Mouse (Mus musculus): Measurements from ENCODE around the gene Chrdl2.

- no peak for TF ChIP-seq POLR2A (IDR thresholded peaks at IDR 0.05; ENCODE audit: borderline replicate concordance, insufficient read depth, low read length)
- TF ChIP-seq CTCF (IDR thresholded peaks at IDR 0.05; ENCODE audit: borderline replicate concordance, insufficient read depth, low read depth, low read length): no peak
These were observed 14.8 kb upstream of the Chrdl2 start for GRCm38 (mm10) chr7:99990990-99991707.
